Mouse (Mus musculus) E14TG2a.4 (cell line): ENCODE results near the gene Olfr1396.
"Not testable (repeated sequence)": the region's sequence is repeated elsewhere in the genome, so short reads cannot be mapped to it uniquely, and the experiment has no call there.

ENCODE experiments used
- H3K27me3 ChIP-seq: 2 replicates; pipeline ENCODE4 v1.6.1; 2014; ENCODE audit warnings: low read length, control low read depth; ENCODE audit not compliant: insufficient read depth
- H3K36me3 ChIP-seq: 2 replicates; pipeline ENCODE4 v1.6.1; 2014; ENCODE audit warnings: low read length, control low read depth; ENCODE audit not compliant: insufficient read depth
- H3K4me1 ChIP-seq: replicated peaks from 2 replicates; pipeline ENCODE4 v1.6.1; 2014; ENCODE audit warnings: low read depth, low read length, control low read depth
- H3K4me3 ChIP-seq: replicated peaks from 2 replicates; pipeline ENCODE4 v1.5.1; 2014; ENCODE audit warnings: mild to moderate bottlenecking, low read length
- H3K9me3 ChIP-seq: 2 replicates; pipeline ENCODE4 v1.6.1; 2014; ENCODE audit warnings: low read length, control low read depth
- CTCF ChIP-seq: conservative IDR thresholded peaks from 2 replicates; pipeline ENCODE4 v1.5.1; 2014; ENCODE audit warnings: low read length
- NANOG ChIP-seq: IDR thresholded peaks from 2 replicates; pipeline ENCODE4 v1.6.1; 2014; ENCODE audit warnings: borderline replicate concordance, low read length, mixed read lengths
- POU5F1 ChIP-seq: IDR thresholded peaks from 2 replicates; pipeline ENCODE4 v1.6.1; 2014; ENCODE audit warnings: low read length, borderline replicate concordance

Gene Olfr1396

GRCm38 (mm10) chr11:49080636-49081035 lies 34.0 kb downstream of the Olfr1396 start:
- Histone ChIP-seq H3K4me1 (no peaks in the 10 kb centered on the region), H3K9me3 (no peaks in the 10 kb centered on the region), H3K36me3 (no peaks in the 10 kb centered on the region), H3K27me3 (no peaks in the 10 kb centered on the region), H3K4me3 (no peak overlapping the region)
- TF ChIP-seq CTCF, result no peak
- no peak for TF ChIP-seq POU5F1
- no peak for TF ChIP-seq NANOG

DNA sequence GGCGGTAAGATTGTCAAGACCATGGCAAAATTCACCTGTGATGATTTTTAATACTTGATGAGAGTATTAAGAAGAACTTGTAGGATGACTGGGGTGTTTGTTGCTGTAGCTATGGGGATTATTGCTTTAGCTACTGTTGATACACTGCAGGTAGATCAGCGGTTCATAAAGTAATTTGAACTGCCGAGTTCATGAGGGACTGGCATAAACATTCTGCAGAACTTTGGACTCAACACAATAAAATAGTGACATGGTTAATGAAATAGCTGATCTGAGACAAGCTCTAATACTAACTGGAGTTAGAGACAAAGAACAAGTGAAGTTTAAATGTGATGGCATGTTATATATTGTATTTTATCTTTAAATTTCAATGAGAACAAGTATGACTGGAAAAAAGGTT lies 36.0 kb downstream of the Olfr1396 start:
- Histone ChIP-seq H3K4me1 (no peaks in the 10 kb centered on the region), H3K9me3 (no peaks in the 10 kb centered on the region), H3K27me3 (no peaks in the 10 kb centered on the region), H3K36me3 (no peaks in the 10 kb centered on the region), H3K4me3 (no peak overlapping the region)
- TF ChIP-seq NANOG, result no peak
- TF ChIP-seq CTCF, result no peak
- no peak for TF ChIP-seq POU5F1

DNA sequence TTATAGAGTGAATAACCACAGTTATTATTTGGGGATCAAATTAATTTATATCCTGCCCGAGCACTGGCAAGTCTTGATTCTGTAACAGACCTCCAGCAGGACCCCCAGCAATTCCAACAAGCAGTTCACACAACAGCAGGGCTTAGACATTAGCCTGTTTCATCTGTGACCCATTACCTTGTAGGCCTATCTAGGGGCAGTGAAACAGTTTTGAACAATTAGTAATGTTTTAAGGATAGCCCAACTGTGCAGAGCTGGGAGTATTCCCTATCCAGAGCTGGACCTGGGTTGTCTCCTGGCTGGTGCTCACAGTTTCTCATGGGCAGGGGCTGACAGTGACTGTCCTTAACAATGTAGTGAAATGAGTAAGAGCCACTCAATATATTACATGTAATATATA lies 37.7 kb downstream of the Olfr1396 start:
- Histone ChIP-seq H3K36me3 (no peaks in the 10 kb centered on the region), H3K4me3 (no peak overlapping the region), H3K4me1 (no peaks in the 10 kb centered on the region), H3K9me3 (no peaks in the 10 kb centered on the region), H3K27me3 (no peaks in the 10 kb centered on the region)
- TF ChIP-seq NANOG (no peak), CTCF (no peak), POU5F1 (no peak)

GRCm38 (mm10) chr11:49076001-49076757 lies 38.5 kb downstream of the Olfr1396 start, which contains the start of gene Ifi47:
TSS of gene Ifi47 (plus strand) at chr11:49076587.
- not testable (repeated sequence) for H3K27me3 ChIP-seq, H3K4me1 ChIP-seq, H3K36me3 ChIP-seq, H3K4me3 ChIP-seq, H3K9me3 ChIP-seq

DNA sequence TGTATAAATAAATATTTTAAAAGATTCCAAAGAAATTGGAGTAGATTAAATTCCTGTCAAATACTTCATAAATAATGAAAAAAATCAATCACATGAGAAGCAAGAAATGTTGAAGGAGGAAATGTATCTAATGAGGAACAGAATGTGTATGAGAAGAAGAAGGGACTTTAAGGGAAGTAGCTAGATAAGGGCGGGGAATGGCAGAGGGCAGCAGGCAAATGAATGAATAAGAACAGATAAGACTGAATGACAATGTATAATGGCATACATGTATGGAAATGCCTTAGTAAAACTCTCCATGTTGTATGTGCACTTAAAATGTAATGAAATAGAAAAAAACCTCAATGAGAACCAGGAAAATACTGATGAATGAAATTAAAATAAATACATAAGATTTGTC lies 46.3 kb downstream of the Olfr1396 start:
- no peaks in the 10 kb centered on the region for H3K27me3 ChIP-seq
- H3K4me3 ChIP-seq, result no peak overlapping the region
- no peaks in the 10 kb centered on the region for H3K4me1 ChIP-seq
- H3K9me3 ChIP-seq, result no peaks in the 10 kb centered on the region
- H3K36me3 ChIP-seq, result no peaks in the 10 kb centered on the region
- TF ChIP-seq NANOG (no peak), CTCF (no peak), POU5F1 (no peak)

DNA sequence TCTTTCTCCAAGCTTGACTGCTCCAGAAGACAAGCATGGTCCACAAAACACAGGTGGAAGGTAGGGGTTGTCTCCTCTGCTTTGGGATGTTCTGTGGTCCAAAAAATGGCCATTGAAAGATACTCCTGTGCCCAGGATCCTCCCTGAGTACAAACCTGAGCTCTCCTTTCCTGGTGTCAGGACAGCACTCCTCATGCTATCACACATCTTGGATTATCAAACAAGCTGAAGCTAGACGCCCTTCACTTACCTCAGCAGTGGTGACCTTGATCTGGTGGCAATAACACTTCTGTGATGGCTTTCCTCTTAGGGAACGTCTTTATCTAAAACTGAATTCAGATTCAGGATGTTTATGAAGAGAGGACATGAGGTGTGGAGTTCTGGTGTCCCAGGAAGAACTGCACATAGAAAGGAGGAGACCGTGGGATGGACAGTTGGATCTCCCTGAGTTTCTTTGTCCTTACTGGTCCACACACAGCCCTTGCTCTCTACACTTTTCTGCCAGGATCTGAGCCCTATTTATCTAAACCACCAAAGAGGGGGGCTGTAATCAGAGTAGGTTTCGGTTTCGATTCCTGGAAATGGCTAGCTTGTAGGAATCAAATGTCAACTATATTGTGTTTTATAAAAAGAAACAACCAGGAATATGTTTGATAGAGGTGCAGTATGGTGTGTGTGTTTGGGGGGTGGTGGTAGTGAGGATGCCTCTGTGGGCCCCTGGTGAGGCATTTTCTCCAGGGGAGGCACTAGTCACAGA lies 50.8 kb downstream of the Olfr1396 start, which contains the start of gene Tgtp2:
TSS of gene Tgtp2 (minus strand) at position 494 of the 757 bp plus-strand sequence.
- H3K9me3 ChIP-seq, H3K4me3 ChIP-seq, H3K36me3 ChIP-seq, H3K4me1 ChIP-seq, H3K27me3 ChIP-seq: not testable (repeated sequence)

GRCm38 (mm10) chr11:49061865-49062264 lies 52.8 kb downstream of the Olfr1396 start:
- H3K9me3 ChIP-seq, H3K4me1 ChIP-seq, H3K36me3 ChIP-seq, H3K27me3 ChIP-seq, H3K4me3 ChIP-seq: not testable (repeated sequence)

DNA sequence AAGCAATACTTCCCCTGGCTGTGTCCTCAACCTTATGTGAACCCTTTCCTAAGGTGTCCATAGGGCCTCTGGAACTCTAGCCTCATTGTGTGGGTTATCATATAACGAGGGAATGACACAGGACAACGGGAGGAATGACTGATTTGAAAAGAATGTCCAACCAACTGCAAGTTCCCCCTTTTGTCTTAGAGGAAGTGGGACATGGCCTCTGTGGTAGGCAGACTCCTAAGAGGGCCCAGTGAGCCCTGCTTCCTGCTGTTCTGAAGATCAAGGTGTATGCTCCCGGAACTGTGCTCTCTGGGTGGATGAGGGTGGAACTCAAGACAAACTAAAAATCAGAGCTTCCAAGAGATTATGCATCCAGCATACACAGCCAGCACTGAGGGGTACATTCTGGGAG lies 54.6 kb downstream of the Olfr1396 start:
- not testable (repeated sequence) for H3K36me3 ChIP-seq, H3K4me1 ChIP-seq, H3K9me3 ChIP-seq, H3K4me3 ChIP-seq, H3K27me3 ChIP-seq
